Mouse (Mus musculus): ENCODE measurements around the gene Atp5f1.
"Not testable (repeated sequence)": the region's sequence is repeated elsewhere in the genome, so short reads cannot be mapped to it uniquely, and the experiment has no call there.

Gene Atp5f1

GRCm38 (mm10) chr3:105959999-105960398 lies at the start of gene Atp5f1:
Atp5f1 (minus strand) TSS chr3:105960099.
- DNase-seq (ENCODE audit: low spot score) = no peak

DNA sequence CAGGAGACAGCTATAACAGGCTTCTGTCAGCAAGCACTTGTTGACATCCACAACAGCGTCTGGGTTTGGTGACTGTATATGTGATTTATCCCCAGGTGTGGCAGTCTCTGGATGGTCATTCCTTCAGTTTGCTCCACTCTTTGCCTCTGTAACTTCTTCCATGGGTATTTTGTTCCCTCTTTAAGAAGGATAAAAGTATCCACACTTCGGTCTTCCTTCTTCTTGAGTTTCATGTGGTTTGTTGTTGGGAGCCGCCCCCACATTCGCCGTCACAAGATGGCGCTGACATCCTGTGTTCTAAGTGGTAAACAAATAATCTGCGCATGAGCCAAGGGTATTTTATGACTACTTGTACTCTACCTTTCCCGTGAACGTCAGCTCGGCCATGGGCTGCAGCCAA lies 43.5 kb upstream of the Atp5f1 start:
- not testable (repeated sequence) for DNase-seq (ENCODE audit: low spot score)

GRCm38 (mm10) chr3:106001416-106002370 lies 41.8 kb upstream of the Atp5f1 start:
- DNase-seq (ENCODE audit: low spot score) = peak; percentile 74

GRCm38 (mm10) chr3:106000707-106001375 lies 40.9 kb upstream of the Atp5f1 start:
- no peak for DNase-seq (ENCODE audit: low spot score)

DNA sequence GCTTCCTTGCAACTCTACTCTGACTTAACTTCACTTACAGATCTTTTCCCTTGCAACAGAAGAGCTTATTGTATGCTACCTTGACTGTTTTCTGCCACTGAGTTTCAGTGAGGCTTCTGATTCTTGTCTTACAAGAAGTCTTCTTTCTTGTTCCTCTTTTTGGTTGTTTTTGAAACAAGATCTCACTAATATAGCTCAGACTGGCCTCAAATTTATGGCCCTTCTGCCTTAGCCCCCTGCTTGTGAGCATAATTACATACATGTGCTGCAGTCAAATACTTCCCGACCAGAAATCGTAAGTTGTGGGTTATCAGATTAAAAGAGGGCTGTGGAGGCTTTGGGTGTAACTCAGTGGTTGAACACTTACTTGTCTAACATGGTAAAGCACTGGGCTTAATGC lies 34.8 kb upstream of the Atp5f1 start:
- no peak for DNase-seq (ENCODE audit: low spot score)

DNA sequence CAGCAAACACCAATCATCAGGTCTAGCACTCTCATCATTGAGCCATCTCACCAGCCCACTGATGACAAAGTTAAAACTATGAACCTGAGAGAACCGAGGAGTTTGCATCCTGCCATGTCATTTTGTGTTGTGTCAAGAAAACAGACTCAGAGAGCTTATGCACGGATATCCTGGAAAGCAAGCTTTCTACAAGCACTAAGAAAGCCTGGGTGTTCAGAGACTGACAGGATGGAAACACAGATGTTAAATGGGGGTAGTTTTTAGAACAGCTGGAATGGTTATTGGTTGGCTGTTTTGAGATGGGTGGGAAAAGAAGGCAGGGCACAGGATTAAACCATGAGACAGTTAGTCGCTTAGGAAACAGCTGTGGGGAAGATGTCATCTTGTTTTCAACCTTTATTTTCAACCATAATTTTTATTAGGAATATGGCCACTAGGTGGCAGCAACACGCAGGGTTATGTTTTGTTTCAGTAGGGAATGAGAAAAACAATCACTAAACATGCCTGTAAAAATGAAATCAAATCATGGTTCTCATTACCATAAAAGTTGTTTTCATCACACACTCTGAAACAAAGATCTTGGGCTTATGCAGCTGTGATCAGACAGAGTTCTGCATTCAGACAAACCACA lies 31.9 kb upstream of the Atp5f1 start:
- DNase-seq (ENCODE audit: low spot score) = peak; percentile 85

DNA sequence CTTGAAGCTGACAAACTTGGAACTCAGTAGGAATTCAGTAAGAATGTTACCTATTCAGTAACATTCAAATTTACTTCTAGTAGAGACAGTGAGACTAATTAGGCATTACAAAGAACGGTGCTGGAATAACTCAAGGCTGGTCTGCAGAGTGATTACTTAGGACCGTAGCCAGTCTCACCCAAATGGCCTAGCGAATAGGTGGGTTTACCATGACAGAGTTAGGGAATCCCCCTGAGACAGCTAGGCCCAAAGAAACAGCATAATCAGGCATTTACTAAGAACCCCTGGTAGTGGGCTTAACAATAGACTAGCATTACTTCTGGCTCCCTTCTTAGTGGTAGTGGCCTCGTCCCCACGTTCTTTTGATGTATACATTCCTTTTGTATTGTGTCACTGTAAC lies 29.7 kb upstream of the Atp5f1 start:
- DNase-seq (ENCODE audit: low spot score) = not testable (repeated sequence)

DNA sequence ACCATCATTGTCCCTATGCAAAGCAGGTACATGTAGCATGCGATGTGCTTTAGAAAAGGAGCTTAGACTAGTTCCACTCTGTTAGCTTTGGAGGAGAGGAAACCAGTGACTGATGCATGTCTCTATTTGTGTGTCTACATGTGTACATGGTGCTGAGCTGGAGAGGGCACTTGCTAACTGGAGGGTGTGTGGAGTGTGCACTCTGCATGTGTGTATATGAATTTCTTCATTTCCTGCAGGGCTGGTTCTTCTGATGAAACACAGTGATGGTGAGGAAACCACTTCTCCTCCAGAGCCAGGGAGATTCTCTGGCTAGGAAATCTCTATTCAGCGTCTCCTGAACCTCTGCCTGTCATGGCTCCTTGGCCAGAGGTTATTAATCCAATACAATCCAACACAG lies 14.3 kb upstream of the Atp5f1 start:
- DNase-seq (ENCODE audit: low spot score) = no peak

DNA sequence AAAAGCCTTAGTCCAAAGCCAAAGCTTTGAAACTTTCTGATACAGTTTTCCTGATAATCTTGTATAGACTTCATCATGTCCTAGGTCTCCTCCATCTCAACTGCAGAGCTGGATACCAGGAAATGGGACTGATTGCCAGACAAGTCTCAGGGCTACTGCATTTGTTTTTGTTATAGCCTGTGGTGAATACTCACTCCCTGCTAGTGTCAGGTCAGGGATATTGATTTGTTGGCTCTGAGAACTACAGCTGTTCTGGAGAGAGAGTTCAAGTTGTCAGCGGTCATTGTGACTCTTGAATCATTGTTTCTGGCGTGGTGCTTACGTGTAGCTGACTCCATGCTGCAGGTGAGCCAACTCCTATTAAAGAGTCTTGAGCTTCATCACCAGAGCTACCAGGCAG lies 13.5 kb upstream of the Atp5f1 start, which contains the start of gene Ovgp1:
Gene Ovgp1, plus strand, starts transcription at position 301 of the 400 bp plus-strand sequence.
- no peak for DNase-seq (ENCODE audit: low spot score)

DNA sequence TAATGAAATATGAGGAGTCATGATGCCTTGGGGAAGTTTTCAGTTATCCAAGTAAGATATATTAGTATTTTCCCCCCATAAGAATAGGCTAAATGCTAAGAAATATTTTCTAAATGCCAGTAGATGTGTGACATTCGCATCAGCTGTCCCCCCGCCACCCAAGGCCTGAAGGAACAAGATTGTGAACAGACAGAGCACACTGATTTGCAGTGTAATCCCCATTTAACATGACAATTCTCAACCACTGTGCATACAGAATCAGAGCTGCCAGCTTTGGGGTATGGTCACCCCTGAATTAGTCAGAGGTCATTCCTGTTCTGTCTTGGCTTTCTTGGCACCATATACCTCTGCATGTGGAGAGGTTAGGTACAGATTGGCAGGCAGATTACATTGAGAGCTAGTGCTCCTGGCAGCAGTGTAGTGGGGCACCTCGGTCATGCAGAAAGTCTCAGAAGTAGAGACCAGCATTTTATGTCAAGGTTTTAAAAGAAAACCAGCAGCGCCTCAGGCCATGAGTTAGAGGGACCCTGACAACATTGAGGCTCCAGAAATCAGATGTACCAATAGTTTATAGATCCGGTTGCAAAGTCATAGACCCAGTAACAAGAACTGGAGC lies 12.0 kb upstream of the Atp5f1 start:
- DNase-seq (ENCODE audit: low spot score) = no peak

- DNase-seq (ENCODE audit: low spot score) = peak; percentile 22
Measured at GRCm38 (mm10) chr3:105960700-105961099, 801 bp upstream of the Atp5f1 start.

- DNase-seq (ENCODE audit: low spot score) = no peak
Measured at GRCm38 (mm10) chr3:105959585-105959984, 314 bp downstream of the Atp5f1 start.

GRCm38 (mm10) chr3:105958974-105959580 lies 822 bp downstream of the Atp5f1 start, which contains the start of gene Wdr77:
Wdr77 (plus strand) TSS chr3:105959369.
- peak; percentile 99 for DNase-seq (ENCODE audit: low spot score)

GRCm38 (mm10) chr3:105958204-105958603 lies 1.7 kb downstream of the Atp5f1 start:
- peak; percentile 5 for DNase-seq (ENCODE audit: low spot score)

GRCm38 (mm10) chr3:105957235-105957634 lies 2.7 kb downstream of the Atp5f1 start:
- DNase-seq (ENCODE audit: low spot score) = no peak

DNA sequence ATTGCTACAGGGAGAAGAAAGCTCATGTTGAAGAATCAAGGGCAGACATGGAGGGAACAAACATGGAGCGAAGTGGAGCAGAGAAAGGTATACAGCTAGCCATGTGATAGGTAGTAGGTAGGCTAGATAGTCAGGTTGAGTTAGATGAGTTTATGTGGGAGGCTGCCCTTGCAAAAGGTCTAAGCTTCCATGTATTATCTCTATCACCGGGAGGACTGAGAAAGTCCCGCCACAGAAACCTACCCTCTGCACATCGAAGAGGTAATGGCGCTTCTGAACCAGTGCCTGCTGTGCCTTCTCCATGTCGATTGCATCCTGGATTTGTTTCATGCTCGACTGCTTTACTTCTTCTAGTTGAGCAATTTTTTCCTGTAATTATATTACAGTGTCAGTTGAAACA lies 8.6 kb downstream of the Atp5f1 start:
- DNase-seq (ENCODE audit: low spot score) = no peak

- no peak for DNase-seq (ENCODE audit: low spot score)
Measured at GRCm38 (mm10) chr3:105936111-105936510, 23.8 kb downstream of the Atp5f1 start.

DNA sequence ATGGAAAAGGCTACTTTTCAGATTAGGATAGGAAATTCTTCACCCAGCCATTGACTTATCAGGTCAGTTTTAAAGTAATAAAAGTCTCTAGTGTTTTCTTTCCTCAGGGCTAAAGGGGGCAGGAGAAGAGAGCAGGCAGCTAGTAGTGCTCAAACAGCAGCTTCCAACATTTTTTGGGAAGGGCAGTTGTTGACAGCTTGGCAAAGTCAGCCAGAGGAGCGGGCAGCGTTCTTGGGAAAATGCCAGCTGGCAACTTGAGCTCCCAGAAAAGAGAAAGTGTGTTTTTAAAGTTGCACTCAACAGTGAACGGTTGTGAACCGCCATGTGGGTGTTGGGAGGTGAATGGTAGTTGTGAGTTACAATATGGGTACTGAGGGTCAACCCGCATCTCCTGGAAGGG lies 24.9 kb downstream of the Atp5f1 start:
- DNase-seq (ENCODE audit: low spot score) = no peak

DNA sequence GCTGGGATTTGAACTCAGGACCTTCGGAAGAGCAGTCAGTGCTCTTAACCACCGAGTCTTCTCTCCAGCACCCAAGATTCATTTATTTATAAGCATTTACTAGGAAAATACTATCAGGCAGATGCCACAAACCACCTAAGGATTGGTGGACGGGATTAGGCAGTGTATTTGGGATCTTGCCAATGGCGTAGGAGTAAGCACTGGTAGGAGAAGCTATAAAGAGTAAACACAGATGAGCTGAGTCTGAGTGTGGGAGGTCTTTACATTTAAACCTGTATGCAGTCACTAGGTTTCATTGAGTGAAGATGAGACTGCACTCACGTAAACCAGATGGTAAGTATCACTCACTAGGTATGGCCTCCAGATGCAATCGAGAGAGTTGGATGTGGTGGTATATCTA lies 26.0 kb downstream of the Atp5f1 start:
- DNase-seq (ENCODE audit: low spot score) = no peak

DNA sequence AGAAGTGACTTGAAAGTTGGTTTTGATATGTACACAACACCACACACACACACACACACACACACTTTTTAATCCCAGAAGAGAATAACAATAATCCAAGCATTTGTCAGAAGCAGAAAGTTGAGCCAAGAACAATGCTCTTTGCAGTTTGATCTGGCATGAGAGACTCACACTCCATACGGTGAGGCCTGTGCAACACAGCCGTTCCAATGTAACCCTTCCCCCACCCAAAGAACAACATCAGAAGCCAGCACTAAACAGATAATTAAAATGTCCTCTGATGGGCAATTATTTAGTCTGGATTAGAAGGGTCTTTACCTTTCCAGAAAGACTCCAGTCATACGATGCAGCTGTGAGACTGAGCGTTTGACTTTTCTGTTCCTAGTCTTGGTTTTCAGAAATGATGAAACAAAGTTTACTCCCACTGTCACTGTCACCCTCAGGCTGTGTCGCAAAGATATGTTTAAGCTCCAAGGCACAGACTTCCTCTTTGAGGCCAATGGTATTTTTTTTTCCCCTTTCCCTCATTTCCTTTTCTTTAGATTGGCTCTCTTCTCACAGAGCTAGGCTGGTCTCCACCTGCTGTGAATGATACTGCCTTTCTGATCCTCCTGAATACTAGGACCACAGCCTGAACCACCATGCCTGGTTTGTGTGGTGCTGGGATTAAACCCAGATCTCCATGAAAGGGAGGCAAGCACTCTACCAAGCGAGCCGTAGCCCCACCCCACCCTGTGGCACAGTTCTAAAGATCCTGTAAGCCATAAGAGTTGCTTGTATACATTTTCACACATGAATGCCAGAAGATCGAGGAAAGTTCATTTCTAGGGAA lies 27.4 kb downstream of the Atp5f1 start, which contains the start of gene I830077J02Rik:
Gene I830077J02Rik, minus strand, starts transcription at position 425 of the 832 bp plus-strand sequence.
- no peak for DNase-seq (ENCODE audit: low spot score)

DNA sequence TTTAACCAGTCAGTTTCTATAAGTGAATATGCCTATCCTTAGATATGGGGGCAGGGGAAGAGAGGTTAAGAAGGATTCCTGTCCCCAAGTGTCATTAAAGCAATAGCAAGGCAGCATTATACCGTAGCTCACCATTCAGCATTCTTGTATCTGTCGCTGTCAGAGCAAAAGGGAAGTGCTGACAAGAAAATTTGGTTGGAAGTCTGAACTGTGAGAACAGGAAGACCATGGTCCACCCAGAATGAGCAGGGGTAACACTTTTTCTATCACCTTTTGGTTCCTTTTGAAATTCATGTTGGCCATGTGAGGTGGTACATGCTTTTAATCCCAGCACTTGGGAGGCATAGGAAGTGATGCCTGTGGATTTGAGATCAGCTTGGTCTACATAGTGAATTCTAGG lies 28.8 kb downstream of the Atp5f1 start:
- DNase-seq (ENCODE audit: low spot score) = no peak
